Mouse (Mus musculus): ENCODE measurements around the gene Cbfa2t3.

- TF ChIP-seq POLR2A (IDR thresholded peaks at IDR 0.05; ENCODE audit: extremely low read depth, insufficient read depth, low read length): no peak
- TF ChIP-seq CTCF (IDR thresholded peaks at IDR 0.05; ENCODE audit: low read depth, low read length): no peak
Observed at GRCm38 (mm10) chr8:122626896-122627295, 72.0 kb downstream of the Cbfa2t3 start.

Measured in liver, adult 2 months (tissue).